Mouse (Mus musculus) heart, postnatal 36 days (tissue): Measurements from ENCODE around the gene Lrrc25. TPM values are rescaled to one million over a fixed set of nuclear protein-coding genes. Genes with fewer than 3 reads are reported as not detected.
A peak's percentile ranks its signal among the peaks of the same experiment; 100 is the strongest.
"Not testable (repeated sequence)": the region's sequence is repeated elsewhere in the genome, so short reads cannot be mapped to it uniquely, and the experiment has no call there.

Source experiments
- DNase-seq, 2 experiments: peaks; one replicate each; pipeline ENCODE4 v3.0.0; 2021 to 2022
- intact Hi-C: fragments of 180-260 bp; cut with DNase I; formaldehyde crosslinking; loops from one replicate; pipeline ENCODE4 v1.15.1; 2025
- total RNA-seq, 2 experiments: library from RNA; stranded (reverse); gene quantifications; 2 replicates each; pipeline ENCODE4 v1.2.3; 2021

Lrrc25 gene
- 1 to 10 TPM; 1.9 to 3.0 TPM for total RNA-seq

DNA sequence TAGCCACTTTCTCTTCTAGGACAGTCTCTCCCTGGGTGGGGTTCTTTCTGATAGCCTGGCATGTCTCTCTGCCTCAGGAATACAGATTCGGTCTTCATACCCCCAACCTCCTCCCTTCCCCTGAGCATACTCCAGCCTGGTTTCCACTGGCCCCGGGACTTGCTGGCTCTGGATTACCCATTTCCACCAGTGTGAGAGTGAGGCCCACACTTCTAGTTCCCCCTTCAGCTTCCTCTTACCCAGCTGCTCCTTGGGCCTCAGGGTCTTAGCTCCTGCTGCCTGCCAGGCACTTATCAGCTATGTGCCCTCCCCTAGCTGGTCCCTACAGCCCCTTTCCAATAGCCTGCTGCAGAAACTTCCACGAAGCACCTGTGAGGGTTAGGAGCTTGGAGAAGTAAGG lies at the start of gene Lrrc25:
Gene Lrrc25 (plus strand): TSS at position 262 of the 400 bp plus-strand sequence.
- intact Hi-C loops: no loop called here
- no peak for DNase-seq

DNA sequence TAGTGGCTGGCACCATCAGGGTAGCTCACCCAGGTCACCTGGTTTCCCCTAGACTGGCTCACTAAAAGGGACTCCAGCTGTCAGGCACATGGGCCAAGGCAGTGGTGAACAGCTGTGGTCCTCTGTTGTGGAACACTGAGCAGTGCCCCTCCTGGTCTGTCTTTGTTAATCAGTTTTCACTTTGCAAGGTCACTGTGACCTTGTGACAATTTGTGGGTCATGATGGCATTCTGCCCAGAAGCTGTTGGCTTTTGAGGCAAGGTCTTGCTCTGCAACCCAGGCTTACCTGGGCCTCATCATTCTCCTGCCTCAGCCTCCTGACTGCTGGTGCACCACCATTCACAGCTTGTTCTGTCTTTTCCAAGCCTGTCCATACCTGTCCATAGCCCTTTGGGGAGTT lies 45.6 kb upstream of the Lrrc25 start:
- intact Hi-C loops: no loop called here
- DNase-seq: no peak

- DNase-seq: peak; percentile 42 to 57
- intact Hi-C loops: no loop called here
Measured at GRCm38 (mm10) chr8:70570990-70571389, 45.0 kb upstream of the Lrrc25 start.

DNA sequence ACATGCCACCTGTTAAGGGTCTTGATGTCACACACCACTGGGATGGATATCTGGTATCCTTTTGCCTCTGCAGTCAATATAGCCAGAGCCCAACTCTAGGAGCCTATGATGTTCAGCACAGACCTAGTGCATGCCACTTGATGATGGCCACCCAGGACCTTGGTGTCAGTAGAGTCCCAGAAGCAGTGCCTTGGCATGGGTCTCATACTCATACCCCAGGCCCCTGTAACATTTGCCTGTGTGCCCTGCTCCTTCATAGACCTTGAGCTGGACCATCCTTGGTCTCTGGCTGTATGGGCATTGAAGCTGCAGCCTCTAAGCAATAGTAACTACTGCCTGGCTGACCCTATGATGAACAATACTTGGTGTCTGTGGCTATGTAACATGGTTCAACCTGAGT lies 41.7 kb upstream of the Lrrc25 start:
- intact Hi-C loops: loop anchor here (2.0 kb wide), 1 partner anchor 14 kb away; no protein-coding TSS in a partner anchor
- no peak for DNase-seq

- DNase-seq: peak; percentile 67 to 78
- intact Hi-C loops: loop anchor here (2.0 kb wide), 1 partner anchor 14 kb away; no protein-coding TSS in a partner anchor
Measured at GRCm38 (mm10) chr8:70574915-70575314, 41.0 kb upstream of the Lrrc25 start.

DNA sequence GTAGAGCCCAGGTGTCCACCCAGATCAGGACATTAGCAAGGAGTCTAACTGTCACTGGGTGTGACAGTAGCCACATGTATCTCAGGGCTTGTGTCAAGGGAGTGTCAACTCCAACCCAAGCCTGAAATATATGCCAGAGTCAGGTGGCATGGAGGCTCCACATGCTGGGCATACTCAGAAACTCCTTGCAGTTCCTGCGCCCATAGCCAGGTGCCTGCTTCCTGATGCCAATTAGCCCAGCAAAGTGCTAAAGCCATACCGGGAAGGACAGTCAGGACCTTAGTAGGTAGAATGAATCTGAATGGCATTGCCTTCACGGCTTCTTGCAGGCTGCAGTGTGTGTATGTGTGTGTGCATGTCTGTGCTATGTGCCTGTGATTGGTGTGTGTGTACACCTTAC lies 38.7 kb upstream of the Lrrc25 start:
- no peak for DNase-seq

DNA sequence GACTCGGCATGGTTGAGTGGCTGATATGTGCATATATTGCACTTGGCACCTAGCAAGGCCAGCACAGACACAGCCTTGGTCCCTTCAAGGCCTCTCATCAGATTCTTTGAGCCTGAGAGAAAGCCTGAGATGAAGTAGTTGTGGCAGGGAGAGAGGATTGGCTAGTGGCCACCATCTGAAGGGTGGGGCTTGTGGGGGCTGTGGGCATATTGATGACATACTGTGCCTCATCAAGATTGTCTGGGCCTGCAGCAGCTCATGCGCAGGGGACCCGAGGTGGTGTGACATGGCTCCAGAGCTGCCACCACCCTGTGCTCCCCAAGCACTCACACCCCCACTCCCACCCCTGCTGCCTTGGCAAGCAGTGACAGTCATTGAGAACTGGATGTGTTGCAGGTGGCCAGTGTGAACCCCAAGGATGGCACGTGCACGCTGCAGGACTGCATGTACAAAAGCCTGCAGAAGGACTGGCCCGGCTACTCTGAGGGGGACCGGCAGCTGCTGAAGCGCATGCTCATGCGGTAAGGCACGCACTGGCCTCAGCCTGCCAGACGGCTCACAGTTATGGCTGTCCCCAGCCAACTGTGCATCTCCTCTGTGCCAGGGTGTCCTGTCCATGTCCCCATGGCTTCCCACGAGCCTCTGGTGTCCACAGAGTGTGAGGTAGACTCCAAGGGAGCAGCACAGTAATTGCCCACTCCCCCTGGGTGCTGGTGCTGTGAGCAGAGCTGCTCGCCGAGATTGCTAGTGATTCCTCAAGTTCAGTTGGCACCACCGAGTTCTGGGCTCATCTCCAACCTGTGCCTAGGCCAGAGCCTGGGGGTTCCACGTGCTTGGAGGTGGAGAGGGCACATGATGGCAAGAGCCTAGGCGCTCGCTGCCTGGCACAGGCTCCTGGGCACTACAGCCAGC lies 32.2 kb upstream of the Lrrc25 start:
- intact Hi-C loops: loop anchor here (10.0 kb wide), 1 partner anchor 199 kb away; no protein-coding TSS in a partner anchor
- DNase-seq: peak; percentile 59 to 63

More for the DNA sequence above, 38.7 kb upstream of the Lrrc25 start:
- intact Hi-C loops: no loop called here

GRCm38 (mm10) chr8:70584606-70585257 lies 31.2 kb upstream of the Lrrc25 start:
- DNase-seq: no peak
- intact Hi-C loops: loop anchor here (1.0 to 10.0 kb wide), 4 partner anchors 24 to 200 kb away; partner anchors contain the start of gene Rex1bd

- intact Hi-C loops: loop anchor here (1.0 to 10.0 kb wide), 4 partner anchors 25 to 200 kb away; partner anchors contain the start of gene Rex1bd
- peak; percentile 71 for DNase-seq
Measured at GRCm38 (mm10) chr8:70585258-70585652, 30.7 kb upstream of the Lrrc25 start.

- not testable (repeated sequence) for DNase-seq
- intact Hi-C loops: loop anchor here (2.0 to 10.0 kb wide), 4 partner anchors 19 to 203 kb away; partner anchors contain the start of gene Rex1bd
Measured at GRCm38 (mm10) chr8:70587955-70588354, 28.0 kb upstream of the Lrrc25 start.

DNA sequence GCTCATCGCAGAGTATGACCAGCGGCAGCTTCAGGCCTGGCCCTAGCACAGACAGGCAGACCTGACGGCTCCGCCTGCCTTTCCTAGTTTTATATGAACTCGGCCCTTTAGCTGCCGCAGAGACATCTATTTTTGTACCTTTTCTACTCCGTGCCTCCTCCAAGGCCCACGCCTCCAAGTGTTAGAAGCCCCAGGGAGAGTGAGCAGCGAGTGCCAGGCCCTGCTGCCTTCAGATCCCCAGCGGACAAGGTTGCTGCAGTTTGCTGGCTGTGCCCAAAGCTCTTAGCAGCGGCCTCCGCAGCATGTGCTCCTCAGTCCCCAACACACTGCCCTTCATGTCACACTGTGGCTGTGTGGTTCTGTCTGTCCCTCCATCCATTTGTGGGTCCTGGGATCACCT lies 24.4 kb upstream of the Lrrc25 start:
- no peak for DNase-seq
- intact Hi-C loops: no loop called here

DNA sequence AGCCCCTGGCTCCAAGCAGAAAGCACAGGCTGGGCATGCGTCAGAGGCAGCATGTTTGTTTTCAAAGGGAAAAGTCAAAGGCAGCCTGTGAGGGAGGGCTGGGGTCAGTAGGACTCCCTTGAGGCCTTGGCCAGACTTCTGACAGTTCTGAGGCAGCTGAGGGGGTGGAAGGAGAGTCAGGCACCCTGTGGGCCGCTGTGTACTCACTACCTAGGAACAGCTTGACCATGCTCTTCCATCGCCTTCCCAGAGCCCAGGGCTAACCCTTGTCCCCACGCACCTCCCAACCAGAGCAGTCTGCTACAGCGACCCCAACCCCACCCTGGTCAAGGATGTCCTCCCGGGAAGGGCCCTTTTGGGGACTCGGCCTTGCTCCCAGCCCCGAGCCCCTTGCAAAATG lies 22.8 kb upstream of the Lrrc25 start:
- no peak for DNase-seq

GRCm38 (mm10) chr8:70593961-70594609 lies 21.9 kb upstream of the Lrrc25 start, which contains the start of gene Isyna1:
TSS of gene Isyna1 (plus strand) at chr8:70594373.
- intact Hi-C loops: no loop called here

More for the DNA sequence above, 22.8 kb upstream of the Lrrc25 start:
- intact Hi-C loops: no loop called here

DNA sequence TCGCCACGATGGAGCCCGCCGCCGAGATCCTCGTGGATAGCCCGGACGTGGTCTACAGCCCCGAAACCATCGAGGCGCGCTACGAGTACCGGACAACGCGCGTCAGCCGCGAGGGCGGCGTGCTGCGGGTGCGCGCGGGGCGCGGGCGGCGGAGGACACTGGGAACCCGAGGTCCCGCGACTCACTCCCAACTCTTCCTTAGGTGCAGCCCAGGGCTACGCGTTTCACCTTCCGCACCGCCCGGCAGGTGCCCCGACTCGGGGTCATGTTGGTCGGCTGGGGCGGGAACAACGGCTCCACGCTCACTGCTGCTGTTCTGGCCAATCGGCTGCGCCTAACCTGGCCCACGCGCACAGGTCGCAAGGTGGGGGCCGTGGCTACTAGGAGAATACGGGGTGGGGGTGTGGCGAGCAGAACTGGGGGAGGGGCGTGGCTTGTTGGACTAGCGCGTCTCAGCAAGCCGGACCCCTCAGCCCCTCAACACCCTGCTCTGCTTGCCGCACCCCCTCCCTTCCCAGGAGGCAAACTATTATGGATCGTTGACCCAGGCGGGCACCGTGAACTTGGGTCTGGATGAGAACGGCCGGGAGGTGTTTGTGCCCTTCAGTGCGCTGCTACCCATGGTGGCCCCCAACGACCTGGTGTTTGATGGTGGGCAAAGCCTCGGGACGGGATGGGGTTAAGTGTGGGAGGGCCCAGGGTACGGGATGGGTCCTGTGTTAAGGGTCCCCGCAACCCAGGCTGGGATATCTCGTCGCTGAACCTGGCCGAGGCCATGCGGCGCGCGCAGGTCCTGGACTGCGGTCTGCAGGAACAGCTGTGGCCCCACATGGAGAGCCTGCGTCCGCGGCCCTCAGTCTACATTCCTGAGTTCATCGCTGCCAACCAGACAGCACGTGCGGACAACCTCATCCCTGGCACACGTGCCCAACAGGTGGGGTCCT lies 21.1 kb upstream of the Lrrc25 start:
- intact Hi-C loops: no loop called here

More at GRCm38 (mm10) chr8:70593961-70594609, 21.9 kb upstream of the Lrrc25 start, which contains the start of gene Isyna1:
- peak; percentile 79 to 83 for DNase-seq

DNA sequence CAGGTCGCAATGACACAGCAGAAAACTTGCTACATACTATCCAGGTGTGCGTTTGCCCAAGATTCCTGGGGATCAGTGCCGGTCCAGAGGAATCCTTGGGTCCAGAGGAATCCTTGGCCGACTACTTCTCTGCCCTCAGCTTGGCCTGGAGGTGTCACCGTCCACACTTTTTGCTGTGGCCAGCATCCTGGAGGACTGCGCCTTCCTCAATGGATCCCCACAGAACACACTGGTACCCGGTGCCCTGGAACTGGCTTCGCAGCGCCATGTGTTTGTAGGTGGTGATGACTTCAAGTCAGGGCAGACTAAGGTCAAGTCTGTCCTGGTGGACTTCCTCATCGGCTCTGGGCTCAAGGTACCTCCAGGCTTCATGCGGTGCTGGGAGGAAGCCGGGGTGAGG lies 20.1 kb upstream of the Lrrc25 start:
- intact Hi-C loops: no loop called here
- DNase-seq: no peak

More for the DNA sequence above, 21.1 kb upstream of the Lrrc25 start:
- no peak for DNase-seq

GRCm38 (mm10) chr8:70596216-70596615 lies 19.7 kb upstream of the Lrrc25 start:
- DNase-seq: no peak
- intact Hi-C loops: no loop called here

DNA sequence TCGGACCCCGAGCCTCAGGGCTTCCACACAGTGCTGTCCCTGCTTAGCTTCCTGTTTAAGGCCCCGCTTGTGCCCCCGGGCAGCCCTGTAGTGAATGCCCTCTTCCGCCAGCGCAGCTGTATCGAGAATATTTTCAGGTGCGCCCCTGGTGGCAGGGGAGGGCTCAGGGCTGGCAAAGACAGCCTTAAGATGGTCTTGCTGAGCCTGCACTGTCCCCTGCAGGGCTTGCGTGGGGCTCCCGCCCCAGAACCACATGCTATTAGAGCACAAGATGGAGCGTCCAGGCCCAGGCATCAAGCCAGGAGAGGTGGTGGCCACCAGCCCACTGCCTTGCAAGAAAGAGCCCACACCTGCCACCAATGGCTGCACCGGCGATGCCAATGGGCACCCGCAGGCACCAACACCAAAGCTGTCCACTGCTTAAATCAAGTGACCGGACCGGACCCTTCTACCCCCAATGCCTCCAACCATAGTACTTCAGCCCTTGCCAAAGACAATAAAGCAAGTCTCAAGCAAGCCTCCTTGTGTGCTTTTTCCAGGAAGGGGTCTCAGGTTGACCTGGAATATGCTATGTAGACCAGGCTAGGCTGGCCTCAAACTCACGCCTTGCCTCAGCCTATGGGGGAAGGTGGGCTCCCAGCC lies 19.1 kb upstream of the Lrrc25 start:
- intact Hi-C loops: no loop called here
- no peak for DNase-seq

GRCm38 (mm10) chr8:70597417-70598272 lies 18.3 kb upstream of the Lrrc25 start:
- intact Hi-C loops: no loop called here
- no peak for DNase-seq
